Mouse (Mus musculus) stomach, postnatal 0 days (tissue): Measurements from ENCODE around the gene Rgl2.

Experiments
- CTCF ChIP-seq: IDR thresholded peaks from 2 replicates; pipeline ENCODE4 v1.5.1; 2016; ENCODE audit warnings: antibody characterized with exemption, low read depth, mild to moderate bottlenecking, moderate library complexity
- EP300 ChIP-seq: optimal IDR thresholded peaks from 2 replicates; pipeline ENCODE3; 2016; ENCODE audit warnings: antibody characterized with exemption

GRCm38 (mm10) chr17:33900989-33901314 lies 28.4 kb upstream of the Rgl2 start:
- TF ChIP-seq CTCF = no peak
- no peak for TF ChIP-seq EP300
